Mouse (Mus musculus): ENCODE measurements around the gene Pnpla8.
A peak's percentile ranks its signal among the peaks of the same experiment; 100 is the strongest.
"Not testable (repeated sequence)": the region's sequence is repeated elsewhere in the genome, so short reads cannot be mapped to it uniquely, and the experiment has no call there.

Gene Pnpla8

GRCm38 (mm10) chr12:44269311-44269831 lies 48.2 kb downstream of the Pnpla8 start:
- DNase-seq (ENCODE audit: low spot score in 2 of 2), result peak; percentile 52 to 60

GRCm38 (mm10) chr12:44274125-44274835 lies 53.1 kb downstream of the Pnpla8 start:
- no peak for DNase-seq (ENCODE audit: low spot score in 2 of 2)

GRCm38 (mm10) chr12:44280147-44280546 lies 59.0 kb downstream of the Pnpla8 start:
- DNase-seq (ENCODE audit: low spot score in 2 of 2), result not testable (repeated sequence)

- no peak for DNase-seq (ENCODE audit: low spot score in 2 of 2)
These were observed 60.4 kb downstream of the Pnpla8 start for GRCm38 (mm10) chr12:44281534-44281933.

- no peak for DNase-seq (ENCODE audit: low spot score in 2 of 2)
These were observed 62.2 kb downstream of the Pnpla8 start for GRCm38 (mm10) chr12:44283378-44283777.

- no peak for DNase-seq (ENCODE audit: low spot score in 2 of 2)
These were observed 65.8 kb downstream of the Pnpla8 start for GRCm38 (mm10) chr12:44286992-44287391.

- peak in 1 of 2 experiments; percentile 57 for DNase-seq (ENCODE audit: low spot score in 2 of 2)
These were observed 71.1 kb downstream of the Pnpla8 start for GRCm38 (mm10) chr12:44292281-44292680.

- DNase-seq (ENCODE audit: low spot score in 2 of 2), result no peak
These were observed 79.6 kb downstream of the Pnpla8 start for GRCm38 (mm10) chr12:44300793-44301192.

GRCm38 (mm10) chr12:44304012-44304411 lies 82.8 kb downstream of the Pnpla8 start:
- no peak for DNase-seq (ENCODE audit: low spot score in 2 of 2)

GRCm38 (mm10) chr12:44304869-44305268 lies 83.7 kb downstream of the Pnpla8 start:
- DNase-seq (ENCODE audit: low spot score in 2 of 2), result no peak

GRCm38 (mm10) chr12:44308221-44308620 lies 87.1 kb downstream of the Pnpla8 start:
- no peak for DNase-seq (ENCODE audit: low spot score in 2 of 2)

GRCm38 (mm10) chr12:44315212-44315611 lies 94.0 kb downstream of the Pnpla8 start:
- DNase-seq (ENCODE audit: low spot score in 2 of 2), result no peak

GRCm38 (mm10) chr12:44325091-44325490 lies 103.9 kb downstream of the Pnpla8 start:
- DNase-seq (ENCODE audit: low spot score in 2 of 2), result no peak

- DNase-seq (ENCODE audit: low spot score in 2 of 2), result no peak
These were observed 106.3 kb downstream of the Pnpla8 start for GRCm38 (mm10) chr12:44327452-44327851.

- peak in 1 of 2 experiments; percentile 1 for DNase-seq (ENCODE audit: low spot score in 2 of 2)
These were observed 107.5 kb downstream of the Pnpla8 start, which contains the start of gene Nrcam for GRCm38 (mm10) chr12:44328381-44329315. Gene Nrcam (plus strand): TSS chr12:44328885.

- DNase-seq (ENCODE audit: low spot score in 2 of 2), result no peak
These were observed 108.4 kb downstream of the Pnpla8 start for GRCm38 (mm10) chr12:44329316-44330215.

- no peak for DNase-seq (ENCODE audit: low spot score in 2 of 2)
These were observed 109.1 kb downstream of the Pnpla8 start for GRCm38 (mm10) chr12:44330216-44330719.

- DNase-seq (ENCODE audit: low spot score in 2 of 2), result no peak
These were observed 116.0 kb downstream of the Pnpla8 start for GRCm38 (mm10) chr12:44337136-44337640.

- no peak for DNase-seq (ENCODE audit: low spot score in 2 of 2)
These were observed 117.0 kb downstream of the Pnpla8 start for GRCm38 (mm10) chr12:44338195-44338622.

- DNase-seq (ENCODE audit: low spot score in 2 of 2), result no peak
These were observed 122.9 kb downstream of the Pnpla8 start for GRCm38 (mm10) chr12:44344075-44344474.

GRCm38 (mm10) chr12:44345251-44345650 lies 124.1 kb downstream of the Pnpla8 start:
- DNase-seq (ENCODE audit: low spot score in 2 of 2), result no peak

All from spleen, postnatal 14 days (tissue).